Mouse (Mus musculus) urinary bladder, postnatal 25 days (tissue): Measurements from ENCODE around the gene Prdx1.
"Not testable (repeated sequence)": the region's sequence is repeated elsewhere in the genome, so short reads cannot be mapped to it uniquely, and the experiment has no call there.

Source experiments
- DNase-seq: peaks from one replicate; pipeline ENCODE4 v3.0.0; 2022; ENCODE audit warnings: low spot score

Gene Prdx1

DNA sequence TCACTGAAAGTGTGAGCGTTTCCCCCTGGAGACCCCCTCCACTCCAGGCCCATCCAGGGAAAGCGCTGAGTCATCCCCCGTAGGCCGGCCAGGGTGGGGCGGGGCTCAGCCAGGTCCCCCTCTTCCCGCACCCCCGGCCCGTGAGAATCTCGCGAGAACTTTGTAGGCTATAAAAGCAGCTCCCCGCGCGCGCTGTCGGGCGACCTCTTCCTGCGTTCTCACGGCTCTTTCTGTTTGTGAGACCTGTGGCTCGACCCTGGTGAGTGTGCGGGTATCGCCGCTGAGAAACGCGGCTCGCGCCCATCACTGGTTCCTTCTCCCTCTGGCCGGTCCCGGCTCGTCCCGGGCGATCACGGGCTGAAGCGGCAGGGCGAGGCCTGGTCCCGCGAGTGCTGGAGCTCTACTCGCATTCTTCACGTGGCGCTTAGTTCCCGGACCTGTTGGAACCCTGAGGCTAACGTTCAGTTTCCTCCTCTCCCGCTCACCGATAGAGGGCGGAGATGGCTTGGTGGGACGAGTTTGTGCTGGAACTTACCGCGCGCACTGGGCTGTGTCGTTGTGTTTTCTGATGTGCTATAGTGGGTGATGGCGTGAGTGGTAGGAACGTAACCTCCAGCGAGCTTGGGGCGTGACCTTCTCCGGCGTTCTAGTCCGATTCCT, at the start of gene Prdx1:
TSS of gene Prdx1 (plus strand) at position 143 of the 660 bp plus-strand sequence.
- DNase-seq: peak; percentile 99

- DNase-seq: no peak
Observed at GRCm38 (mm10) chr4:116638821-116639220, 46.5 kb upstream of the Prdx1 start.

DNA sequence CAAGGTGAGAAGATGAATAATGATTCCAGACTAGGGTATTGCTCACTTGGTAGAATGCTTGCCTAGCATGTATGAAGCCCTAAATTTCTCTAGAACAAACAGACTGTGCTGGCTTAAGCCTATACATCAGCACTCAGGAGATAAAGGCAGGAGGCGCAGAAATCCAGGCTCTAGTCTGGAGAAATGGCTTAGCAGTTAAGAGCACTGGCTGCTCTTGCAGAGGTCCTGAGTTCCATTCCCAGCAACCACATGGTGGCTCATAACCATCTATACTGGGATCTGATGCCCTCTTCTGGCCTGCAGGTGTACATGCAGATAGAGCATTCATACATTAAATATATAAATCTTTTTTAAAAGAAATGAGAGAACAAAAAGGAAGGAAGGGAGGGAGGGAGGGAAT, 43.3 kb upstream of the Prdx1 start:
- DNase-seq: no peak

DNA sequence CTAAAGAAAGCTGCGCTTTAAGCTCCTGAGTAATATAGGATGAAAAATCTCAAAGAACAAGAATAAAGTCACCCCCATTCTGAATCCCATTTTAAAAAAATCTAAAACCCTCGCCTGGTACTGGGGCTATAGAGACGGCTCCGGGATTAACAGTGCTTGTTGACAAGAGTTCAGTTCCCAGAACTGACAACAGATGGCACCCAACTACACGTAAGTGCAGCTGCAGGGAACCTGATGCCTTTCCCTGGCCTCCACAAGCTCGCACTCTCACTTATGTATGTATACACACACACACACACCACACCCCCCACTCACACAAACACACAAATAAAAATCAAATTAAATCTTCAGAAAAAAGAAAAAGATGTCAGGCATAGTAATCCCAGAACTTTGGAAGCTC, 41.0 kb upstream of the Prdx1 start:
- DNase-seq: no peak

GRCm38 (mm10) chr4:116645624-116646023, 39.7 kb upstream of the Prdx1 start:
- no peak for DNase-seq

- no peak for DNase-seq
Observed at GRCm38 (mm10) chr4:116649411-116649810, 35.9 kb upstream of the Prdx1 start.

DNA sequence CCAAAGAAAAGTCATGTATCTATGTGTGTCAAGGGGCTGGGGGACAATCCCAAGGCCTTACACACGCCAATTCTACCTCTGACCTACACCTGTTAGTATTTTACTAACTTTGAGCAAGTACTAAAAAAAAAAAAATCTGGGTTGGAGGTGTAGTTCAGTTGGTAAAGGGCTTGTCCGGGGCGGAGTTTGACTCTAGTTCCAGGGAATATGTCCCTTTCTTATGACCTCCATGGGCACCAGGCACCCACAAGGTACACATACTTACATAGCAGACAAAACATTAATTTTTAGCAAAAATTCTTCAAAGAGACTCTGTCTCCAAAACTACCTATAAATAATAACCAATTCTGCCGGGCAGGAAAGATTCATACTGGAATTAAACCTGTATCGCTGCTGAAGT, 35.0 kb upstream of the Prdx1 start:
- no peak for DNase-seq

DNA sequence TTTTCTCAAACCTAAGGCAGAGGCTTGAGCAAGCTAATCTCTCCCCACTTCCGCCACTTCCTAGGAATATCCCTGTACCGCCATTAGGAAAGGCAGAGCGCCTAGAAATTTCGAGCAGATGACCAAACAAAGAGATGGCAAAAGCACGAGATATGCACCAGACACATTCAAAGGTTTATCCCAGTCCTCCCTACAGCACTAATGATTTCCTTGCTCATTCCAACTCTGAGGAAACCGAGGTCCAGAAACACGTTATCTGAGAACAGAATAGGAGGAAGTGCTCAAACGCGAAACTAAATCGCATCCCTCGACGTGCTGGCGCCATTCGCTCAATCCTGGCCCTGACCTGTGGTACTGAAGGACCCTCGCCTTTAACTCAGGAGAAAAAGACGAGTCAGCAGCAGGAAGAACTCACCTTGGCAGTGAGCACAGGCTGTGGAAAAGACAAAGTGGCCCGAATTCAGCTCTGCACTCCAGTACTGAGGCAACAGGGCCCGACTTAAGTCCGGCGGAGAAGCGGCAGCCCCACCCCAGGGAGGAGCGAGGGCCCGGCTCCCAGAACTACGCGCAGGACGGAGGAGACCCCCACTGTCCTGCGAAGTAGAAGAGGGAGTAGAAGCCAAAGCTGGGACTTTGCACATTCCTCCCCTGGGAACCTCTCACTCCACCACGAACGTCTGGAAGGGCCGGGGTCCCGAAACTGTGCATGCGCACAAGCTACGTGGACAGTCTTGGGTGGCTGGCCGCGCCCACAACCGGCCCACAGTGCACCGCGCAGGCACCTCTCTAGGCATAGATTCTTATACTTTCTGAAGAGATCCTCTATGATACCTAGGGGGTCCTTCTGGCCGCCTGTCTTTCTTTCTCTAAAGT, 34.2 kb upstream of the Prdx1 start, which contains the start of gene Akr1a1:
TSS of gene Akr1a1 (minus strand) at position 757 of the 873 bp plus-strand sequence.
- DNase-seq: peak; percentile 87

GRCm38 (mm10) chr4:116651797-116652135, 33.6 kb upstream of the Prdx1 start:
- no peak for DNase-seq

DNA sequence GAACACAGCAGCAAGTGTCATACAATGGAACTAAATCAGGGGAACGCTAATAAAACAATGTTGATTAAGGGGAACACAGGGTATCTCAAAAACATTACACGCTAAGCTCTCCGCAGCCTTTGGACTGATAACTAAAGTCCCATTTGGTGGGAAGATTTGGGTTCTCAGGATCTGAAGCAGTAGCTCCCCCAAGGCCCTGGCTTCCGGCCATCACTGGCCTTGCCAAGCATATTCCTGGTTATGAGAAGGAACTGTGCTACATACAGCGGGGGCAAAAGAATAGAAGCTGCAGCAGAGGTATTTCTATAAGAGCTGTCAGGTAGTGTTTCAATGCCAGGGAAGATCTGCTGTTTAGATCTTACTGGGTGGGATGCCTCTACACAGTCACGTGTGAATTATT, 32.1 kb upstream of the Prdx1 start:
- DNase-seq: no peak

DNA sequence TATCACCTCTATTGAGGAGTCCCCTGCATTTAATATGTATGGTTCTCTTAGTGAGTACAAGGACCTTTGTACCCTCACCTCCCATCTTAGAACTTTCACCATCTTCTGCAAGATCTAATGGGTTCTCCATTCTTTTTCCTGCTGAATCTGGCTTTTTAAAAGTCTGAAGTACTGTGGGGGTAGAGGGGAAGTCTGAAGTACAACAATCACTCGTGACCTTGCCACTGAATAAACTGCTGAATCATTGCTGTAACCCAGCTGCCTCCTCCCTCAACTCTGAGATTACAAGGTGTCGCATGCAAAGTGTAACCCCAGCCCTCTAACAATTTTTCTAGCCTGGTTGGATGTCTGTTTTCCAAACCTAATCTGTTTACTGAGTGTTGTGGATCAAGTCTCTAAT, 30.2 kb upstream of the Prdx1 start:
- DNase-seq: no peak

GRCm38 (mm10) chr4:116655658-116656057, 29.7 kb upstream of the Prdx1 start:
- DNase-seq: no peak

- no peak for DNase-seq
Observed at GRCm38 (mm10) chr4:116657971-116658370, 27.4 kb upstream of the Prdx1 start.

DNA sequence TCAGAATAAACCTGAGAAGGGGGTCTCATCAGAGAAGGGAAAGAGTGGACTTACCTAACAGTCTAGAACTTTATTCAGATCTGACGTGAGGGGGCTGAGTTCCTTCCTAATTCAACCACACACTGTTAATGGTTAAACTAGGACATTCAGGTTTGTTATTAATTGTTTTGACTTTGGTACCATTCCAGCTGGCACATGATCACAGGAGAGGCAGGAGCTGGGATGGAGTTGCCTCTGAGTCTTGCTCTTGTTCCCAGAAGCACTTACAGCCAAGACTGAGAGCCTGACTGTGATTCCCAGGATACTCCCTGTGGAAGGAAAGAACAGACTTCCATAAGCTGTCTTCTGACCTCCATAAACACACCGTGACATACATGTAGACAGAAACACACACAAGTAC, 25.9 kb upstream of the Prdx1 start:
- no peak for DNase-seq

GRCm38 (mm10) chr4:116659916-116660315, 25.4 kb upstream of the Prdx1 start:
- not testable (repeated sequence) for DNase-seq

GRCm38 (mm10) chr4:116660829-116661228, 24.5 kb upstream of the Prdx1 start:
- no peak for DNase-seq

GRCm38 (mm10) chr4:116661998-116662397, 23.3 kb upstream of the Prdx1 start:
- no peak for DNase-seq

GRCm38 (mm10) chr4:116666625-116667024, 18.7 kb upstream of the Prdx1 start:
- DNase-seq: no peak

- no peak for DNase-seq
Observed at GRCm38 (mm10) chr4:116668145-116668544, 17.2 kb upstream of the Prdx1 start.

DNA sequence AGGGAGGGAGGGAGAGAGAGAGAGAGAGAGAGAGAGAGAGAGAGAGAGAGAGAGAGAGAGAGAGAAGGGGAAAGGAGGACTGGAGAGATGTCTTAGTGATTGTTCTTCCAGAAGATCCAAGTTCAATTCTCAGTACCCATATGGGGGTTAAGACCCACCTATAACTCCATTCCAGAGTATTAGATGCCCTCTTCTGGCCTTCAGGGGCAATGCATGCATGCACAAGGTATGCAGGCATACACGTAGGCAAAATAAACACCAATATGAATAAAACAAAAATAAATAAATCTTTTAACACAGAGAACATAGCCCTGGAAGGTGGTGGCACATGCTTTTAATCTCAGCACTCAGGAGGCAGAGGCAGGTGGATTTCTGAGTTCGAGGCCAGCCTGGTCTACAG, 16.1 kb upstream of the Prdx1 start:
- no peak for DNase-seq

- peak; percentile 28 for DNase-seq
Observed at GRCm38 (mm10) chr4:116672785-116673184, 12.6 kb upstream of the Prdx1 start.

DNA sequence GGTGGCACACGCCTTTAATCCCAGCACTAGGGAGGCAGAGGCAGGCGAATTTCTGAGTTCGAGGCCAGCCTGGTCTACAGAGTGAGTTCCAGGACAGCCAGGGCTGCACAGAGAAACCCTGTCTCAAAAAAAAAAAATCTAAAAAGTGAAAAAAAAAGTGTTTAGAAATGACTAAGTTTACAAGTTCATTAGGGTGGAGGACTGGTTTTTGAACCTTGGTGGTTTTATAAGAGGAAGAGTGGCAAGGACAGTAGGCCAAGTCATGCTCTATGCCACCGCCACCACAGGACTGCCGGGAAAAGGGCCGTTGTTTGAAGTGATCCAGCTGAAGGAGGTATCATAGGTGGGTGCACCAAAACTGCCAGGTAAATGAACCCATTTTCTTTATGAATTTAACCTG, 10.6 kb upstream of the Prdx1 start:
- DNase-seq: not testable (repeated sequence)

- DNase-seq: no peak
Observed at GRCm38 (mm10) chr4:116676027-116676426, 9.3 kb upstream of the Prdx1 start.
